Mouse (Mus musculus) C2C12 (cell line): ENCODE measurements around the gene Thap4.

Experiments used
- CEBPB ChIP-seq: IDR thresholded peaks from one replicate; pipeline ENCODE4 v1.6.1; 2011; ENCODE audit warnings: low read depth, mild to moderate bottlenecking, control low read depth, moderate library complexity
- CTCF ChIP-seq: IDR thresholded peaks from one replicate; pipeline ENCODE4 v1.5.1; 2011; ENCODE audit not compliant: control insufficient read depth, insufficient read depth, insufficient read length
- MAX ChIP-seq: IDR thresholded peaks from one replicate; pipeline ENCODE4 v1.6.1; 2011; ENCODE audit warnings: mild to moderate bottlenecking, control low read depth

GRCm38 (mm10) chr1:93753911-93754572 is 622 bp downstream of the Thap4 start:
- TF ChIP-seq CTCF (no peak), CEBPB (no peak), MAX (no peak)
